ENCODE assay signal across 8 mouse cellular contexts in the genomic region with DNA sequence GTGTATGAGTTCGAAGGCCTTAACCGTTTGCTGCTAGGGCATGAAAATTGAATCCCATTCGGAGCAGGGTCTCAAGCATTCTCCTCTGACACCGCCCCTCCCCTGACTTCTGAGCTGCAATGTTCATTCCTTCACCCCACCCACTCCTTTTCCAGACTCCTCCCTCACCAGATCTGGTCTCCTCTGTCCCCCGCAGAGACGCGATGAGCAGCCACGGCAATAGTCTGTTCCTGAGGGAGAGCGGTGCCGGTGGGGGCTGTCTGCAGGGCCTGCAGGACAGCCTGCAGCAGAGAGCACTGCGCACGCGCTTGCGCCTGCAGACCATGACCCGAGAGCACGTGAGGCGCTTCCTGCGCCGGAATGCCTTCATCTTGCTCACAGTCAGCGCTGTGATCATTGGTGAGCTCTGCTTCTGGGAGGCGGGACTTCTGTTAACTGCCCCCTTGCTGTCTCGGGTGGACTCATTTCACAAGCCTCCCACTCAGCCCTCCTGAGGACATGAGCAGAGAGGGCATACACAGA. TPM values are rescaled to one million over a fixed set of nuclear protein-coding genes. Genes with fewer than 3 reads are reported as not detected.
A peak's percentile ranks its signal among the peaks of the same experiment; 100 is the strongest.
DNase-seq lines count a peak whose midpoint lies in the region; ATAC-seq lines count a peak whose summit lies in the region.

No protein-coding gene starts in this region.

- WGBS in hindbrain, embryonic 11.5 days: 10% methylated on average over 22 of the region's 22 CpGs

- no peaks in the 10 kb centered on the region for H3K9me3 ChIP-seq in hindbrain, embryonic 11.5 days (ENCODE audit: control insufficient read depth, low read length)

- no peaks in the 10 kb centered on the region for H3K4me1 ChIP-seq in hindbrain, embryonic 11.5 days (replicated peaks; ENCODE audit: control insufficient read depth, insufficient read depth, low read length)

- H3K4me3 ChIP-seq in hindbrain, embryonic 11.5 days (ENCODE audit: low read depth, low read length): peak overlapping the region; percentile 34

- H3K4me2 ChIP-seq in hindbrain, embryonic 11.5 days (replicated peaks; ENCODE audit: low read depth, low read length): peak overlapping the region; percentile 51

- 0 out of 2 replicates have a peak overlapping the region, but pooled peaks have one; percentile 36 for H3K27ac ChIP-seq in hindbrain, embryonic 11.5 days (ENCODE audit: low read depth, low read length)

- peak overlapping the region; percentile 68 for H3K9ac ChIP-seq in hindbrain, embryonic 11.5 days (ENCODE audit: low read depth, low read length)

- DNase-seq in R1 (ENCODE audit: low read depth, low spot score): peak; percentile 80
- DNase-seq in cerebellum, postnatal 4 days (ENCODE audit: low spot score in 2 of 2): peak; percentile 60 to 74
- peak; percentile 88 to 95 for DNase-seq in frontal cortex, postnatal 36 days (ENCODE audit: low spot score in 2 of 2)
- peak; percentile 79 for DNase-seq in hindbrain, embryonic 11.5 days (ENCODE audit: low spot score)
- peak; percentile 68 for DNase-seq in layer of hippocampus, adult 9-10 months (ENCODE audit: low spot score)
- DNase-seq in lung, adult 18-20 months: peak; percentile 48 to 51
- peak; percentile 51 for DNase-seq in ovary, postnatal 14 days (ENCODE audit: low spot score)
- DNase-seq in urinary bladder, postnatal 25 days (ENCODE audit: low spot score): peak; percentile 38

- peak; percentile 97 for ATAC-seq in hindbrain, embryonic 11.5 days (ENCODE audit: low FRiP score)

- H3K27me3 ChIP-seq in hindbrain, embryonic 11.5 days (ENCODE audit: control insufficient read depth, insufficient read depth, low read length): no peaks in the 10 kb centered on the region

- H3K36me3 ChIP-seq in hindbrain, embryonic 11.5 days (ENCODE audit: control insufficient read depth, insufficient read depth, low read length): no peaks in the 10 kb centered on the region

RNA-seq across cellular contexts. Expression of gene Slc1a6, which starts 7.3 kb away (rescaled TPM):
- polyA plus RNA-seq in hindbrain, embryonic 11.5 days (2014; fragmentation: Nextera tagmentation; extraction: Ambion mirVana): 0.63 and 1.2 TPM in 2 replicates

RNA-seq across cellular contexts. Expression of gene Ccdc105, which starts 34.8 kb away (rescaled TPM):
- polyA plus RNA-seq in hindbrain, embryonic 11.5 days (2014; fragmentation: Nextera tagmentation; extraction: Ambion mirVana): not detected in 2 replicates

Comparison
In these comparisons a context has a peak if more than half of its experiments do, and no peak if none do; other contexts are left out.
1. Peak in every context shown above with its lines: DNase-seq, ATAC-seq, H3K4me3 ChIP-seq and H3K27ac ChIP-seq.
2. DNase-seq: peak in every context shown above with its lines; median percentile 92 in frontal cortex, postnatal 36 days; 80 in R1; 79 in hindbrain, embryonic 11.5 days; 68 in layer of hippocampus, adult 9-10 months; 67 in cerebellum, postnatal 4 days; 51 in ovary, postnatal 14 days; 50 in lung, adult 18-20 months; 38 in urinary bladder, postnatal 25 days.